9 mouse cellular contexts compared by ENCODE assay signal in genomic region chr5:32412186-32412950, GRCm38 (mm10). TPM values are rescaled to one million over a fixed set of nuclear protein-coding genes. Genes with fewer than 3 reads are reported as not detected.
DNase-seq lines count a peak whose midpoint lies in the region; ATAC-seq lines count a peak whose summit lies in the region.
"Had no signal": no experiment of that assay in that cellular context is flagged by ENCODE, and none has a peak within 500 bp of the region (broad histone marks: within the 10 kb centered on the region; RNA-seq: fewer than 3 reads in every experiment).

No protein-coding gene starts in this region.

- H3K9ac ChIP-seq in forebrain, embryonic 11.5 days (ENCODE audit: low read length): no peak overlapping the region
- H3K9ac ChIP-seq in embryonic facial prominence, embryonic 11.5 days (replicated peaks; ENCODE audit: low read length): no peak overlapping the region
- no peak overlapping the region for H3K9ac ChIP-seq in hindbrain, embryonic 14.5 days
- H3K9ac ChIP-seq in lung, embryonic 15.5 days: no peak overlapping the region

- H3K9me3 ChIP-seq in forebrain, embryonic 10.5 days: no peaks in the 10 kb centered on the region
- H3K9me3 ChIP-seq in forebrain, embryonic 11.5 days (ENCODE audit: control insufficient read depth, low read length): no peaks in the 10 kb centered on the region
- H3K9me3 ChIP-seq in embryonic facial prominence, embryonic 11.5 days (replicated peaks; ENCODE audit: control insufficient read depth, low read length): no peaks in the 10 kb centered on the region
- H3K9me3 ChIP-seq in hindbrain, embryonic 14.5 days (ENCODE audit: control insufficient read depth, low read length): no peaks in the 10 kb centered on the region
- H3K9me3 ChIP-seq in lung, embryonic 15.5 days: no peaks in the 10 kb centered on the region

- ATAC-seq in forebrain, embryonic 11.5 days (replicated peaks; ENCODE audit: low FRiP score): no peak
- ATAC-seq in embryonic facial prominence, embryonic 11.5 days (replicated peaks; ENCODE audit: insufficient number of reproducible peaks, low FRiP score, low TSS enrichment, low read depth): peak; percentile 91
- no peak for ATAC-seq in hindbrain, embryonic 14.5 days (ENCODE audit: low FRiP score)
- ATAC-seq in lung, embryonic 15.5 days (ENCODE audit: borderline replicate concordance, extremely low read depth, low FRiP score, low TSS enrichment): peak; percentile 77; the same call in 1 of the 2 replicates
- no peak for ATAC-seq in megakaryocyte-erythroid progenitor cell, adult 5-6 weeks (replicated peaks; ENCODE audit: low FRiP score, low TSS enrichment, poor library complexity, severe bottlenecking)

- H3K4me3 ChIP-seq in forebrain, embryonic 10.5 days: no peak overlapping the region
- no peak overlapping the region for H3K4me3 ChIP-seq in forebrain, embryonic 11.5 days (ENCODE audit: low read depth, low read length)
- H3K4me3 ChIP-seq in embryonic facial prominence, embryonic 11.5 days (ENCODE audit: low read depth, low read length): no peak overlapping the region
- no peak overlapping the region for H3K4me3 ChIP-seq in hindbrain, embryonic 14.5 days (replicated peaks; ENCODE audit: low read length)
- no peak overlapping the region for H3K4me3 ChIP-seq in lung, embryonic 15.5 days
- H3K4me3 ChIP-seq: erythroblast, embryonic 14.5 days had no signal

- H3K36me3 ChIP-seq in forebrain, embryonic 10.5 days (replicated peaks): no peaks in the 10 kb centered on the region
- H3K36me3 ChIP-seq in forebrain, embryonic 11.5 days (ENCODE audit: control insufficient read depth, insufficient read depth, low read length): no peaks in the 10 kb centered on the region
- no peaks in the 10 kb centered on the region for H3K36me3 ChIP-seq in embryonic facial prominence, embryonic 11.5 days (replicated peaks; ENCODE audit: control insufficient read depth, insufficient read depth, low read depth, low read length)
- no peaks in the 10 kb centered on the region for H3K36me3 ChIP-seq in hindbrain, embryonic 14.5 days (replicated peaks; ENCODE audit: control insufficient read depth, insufficient read depth)
- no peaks in the 10 kb centered on the region for H3K36me3 ChIP-seq in lung, embryonic 15.5 days

- no peaks in the 10 kb centered on the region for H3K27me3 ChIP-seq in forebrain, embryonic 10.5 days (ENCODE audit: poor library complexity, severe bottlenecking)
- H3K27me3 ChIP-seq in forebrain, embryonic 11.5 days (ENCODE audit: control insufficient read depth, insufficient read depth, low read length): no peaks in the 10 kb centered on the region
- no peaks in the 10 kb centered on the region for H3K27me3 ChIP-seq in embryonic facial prominence, embryonic 11.5 days (ENCODE audit: control insufficient read depth, insufficient read depth, low read length)
- H3K27me3 ChIP-seq in hindbrain, embryonic 14.5 days (ENCODE audit: control insufficient read depth, insufficient read depth, low read length): no peaks in the 10 kb centered on the region
- no peaks in the 10 kb centered on the region for H3K27me3 ChIP-seq in lung, embryonic 15.5 days

- WGBS in forebrain, embryonic 10.5 days: 23% methylated on average over 1 of the region's 1 CpGs
- 21% methylated on average over 1 of the region's 1 CpGs for WGBS in forebrain, embryonic 11.5 days
- 5% methylated on average over 1 of the region's 1 CpGs for WGBS in embryonic facial prominence, embryonic 11.5 days
- 11% methylated on average over 1 of the region's 1 CpGs for WGBS in hindbrain, embryonic 14.5 days
- WGBS in lung, embryonic 15.5 days: 14% methylated on average over 1 of the region's 1 CpGs

- no peak overlapping the region for H3K4me2 ChIP-seq in forebrain, embryonic 11.5 days (ENCODE audit: low read depth, low read length, severe bottlenecking)
- H3K4me2 ChIP-seq in embryonic facial prominence, embryonic 11.5 days (ENCODE audit: low read depth, low read length): no peak overlapping the region
- H3K4me2 ChIP-seq in hindbrain, embryonic 14.5 days (replicated peaks): no peak overlapping the region
- no peak overlapping the region for H3K4me2 ChIP-seq in lung, embryonic 15.5 days

- DNase-seq in forebrain, embryonic 10.5 days (ENCODE audit: extremely low spot score, low spot score): no peak
- no peak for DNase-seq in forebrain, embryonic 11.5 days (ENCODE audit: low spot score)
- DNase-seq in 3T3-L1 (ENCODE audit: low read depth, low spot score): peak; percentile 82
- peak; percentile 80 for DNase-seq in embryonic facial prominence, embryonic 11.5 days (ENCODE audit: low spot score)
- DNase-seq in hindbrain, embryonic 14.5 days (ENCODE audit: low spot score): peak; percentile 42
- no peak for DNase-seq in frontal cortex, postnatal 10 days (ENCODE audit: low spot score in 2 of 2)

- peak overlapping the region; percentile 64 for H3K27ac ChIP-seq in forebrain, embryonic 10.5 days
- H3K27ac ChIP-seq in forebrain, embryonic 11.5 days (ENCODE audit: low read depth, low read length): no peak overlapping the region
- H3K27ac ChIP-seq in embryonic facial prominence, embryonic 11.5 days (replicated peaks; ENCODE audit: low read depth, low read length): 0 out of 2 replicates have a peak overlapping the region, but pooled peaks have one; percentile 9
- H3K27ac ChIP-seq in hindbrain, embryonic 14.5 days: no peak overlapping the region
- H3K27ac ChIP-seq in lung, embryonic 15.5 days: peak overlapping the region; percentile 69

- peaks cover 20% of the 10 kb centered on the region for H3K4me1 ChIP-seq in forebrain, embryonic 10.5 days
- H3K4me1 ChIP-seq in forebrain, embryonic 11.5 days (replicated peaks; ENCODE audit: control insufficient read depth, insufficient read depth, low read length): no peaks in the 10 kb centered on the region
- no peaks in the 10 kb centered on the region for H3K4me1 ChIP-seq in embryonic facial prominence, embryonic 11.5 days (ENCODE audit: control insufficient read depth, insufficient read depth, low read length)
- H3K4me1 ChIP-seq in hindbrain, embryonic 14.5 days (replicated peaks; ENCODE audit: control insufficient read depth, insufficient read depth, low read length): 0 out of 2 replicates have a peak, but pooled peaks cover 5% of the 10 kb centered on the region
- peaks cover 30% of the 10 kb centered on the region for H3K4me1 ChIP-seq in lung, embryonic 15.5 days

RNA-seq across cellular contexts. Expression of gene Ppp1cb, which starts 46.3 kb away (rescaled TPM):
- polyA plus RNA-seq in forebrain, embryonic 10.5 days (2016; fragmentation: Nextera tagmentation; extraction: Ambion mirVana): 214 and 230 TPM in 2 replicates
- polyA plus RNA-seq in forebrain, embryonic 11.5 days (2014; fragmentation: Nextera tagmentation; extraction: Ambion mirVana): 204 and 220 TPM in 2 replicates
- polyA plus RNA-seq in embryonic facial prominence, embryonic 11.5 days (2014; fragmentation: Nextera tagmentation; extraction: Ambion mirVana): 238 and 266 TPM in 2 replicates
- 231 and 251 TPM in 2 replicates for polyA plus RNA-seq in hindbrain, embryonic 14.5 days (2014; fragmentation: Nextera tagmentation; extraction: Ambion mirVana)
- polyA plus RNA-seq in lung, embryonic 15.5 days (2015; fragmentation: Nextera tagmentation; extraction: Ambion mirVana): 186 and 196 TPM in 2 replicates
- 102 and 177 TPM in 2 replicates for total RNA-seq in megakaryocyte-erythroid progenitor cell, adult 5-6 weeks (2014; fragmentation: Nextera tagmentation)
- total RNA-seq in megakaryocyte-erythroid progenitor cell, adult 5-6 weeks (2017): 203 and 224 TPM in 2 replicates

Comparison
In these comparisons a context has a peak if more than half of its experiments do, and no peak if none do; other contexts are left out.
1. H3K27ac ChIP-seq: peak in forebrain, embryonic 10.5 days (single experiment), embryonic facial prominence, embryonic 11.5 days (single experiment) and lung, embryonic 15.5 days (single experiment); none in forebrain, embryonic 11.5 days (single experiment) and hindbrain, embryonic 14.5 days (single experiment).
2. DNase-seq: peak in 3T3-L1 (single experiment), embryonic facial prominence, embryonic 11.5 days (single experiment) and hindbrain, embryonic 14.5 days (single experiment); none in forebrain, embryonic 10.5 days (single experiment), forebrain, embryonic 11.5 days (single experiment) and frontal cortex, postnatal 10 days (0 of 2).
3. ATAC-seq: peak in embryonic facial prominence, embryonic 11.5 days (single experiment) and lung, embryonic 15.5 days (single experiment); none in forebrain, embryonic 11.5 days (single experiment), hindbrain, embryonic 14.5 days (single experiment) and megakaryocyte-erythroid progenitor cell, adult 5-6 weeks (single experiment).